Mouse (Mus musculus) left cerebral cortex, adult 8-10 months (tissue): ENCODE data around the gene Esyt1. TPM values are rescaled to one million over a fixed set of nuclear protein-coding genes. Genes with fewer than 3 reads are reported as not detected.
A peak's percentile ranks its signal among the peaks of the same experiment; 100 is the strongest.
"Not testable (repeated sequence)": the region's sequence is repeated elsewhere in the genome, so short reads cannot be mapped to it uniquely, and the experiment has no call there.

Experiments used
- DNase-seq, 2 experiments: peaks; one replicate each; pipeline ENCODE4 v3.0.0; 2022; ENCODE audit warnings: low spot score in 2 of 2
- total RNA-seq, 4 experiments: library from RNA; stranded (reverse); gene quantifications; 2 replicates each; pipeline ENCODE4 v1.2.4; 2022

The Esyt1 gene
- 10 to 100 TPM; 11.9 to 13.7 (median 12.8) TPM for total RNA-seq

DNA sequence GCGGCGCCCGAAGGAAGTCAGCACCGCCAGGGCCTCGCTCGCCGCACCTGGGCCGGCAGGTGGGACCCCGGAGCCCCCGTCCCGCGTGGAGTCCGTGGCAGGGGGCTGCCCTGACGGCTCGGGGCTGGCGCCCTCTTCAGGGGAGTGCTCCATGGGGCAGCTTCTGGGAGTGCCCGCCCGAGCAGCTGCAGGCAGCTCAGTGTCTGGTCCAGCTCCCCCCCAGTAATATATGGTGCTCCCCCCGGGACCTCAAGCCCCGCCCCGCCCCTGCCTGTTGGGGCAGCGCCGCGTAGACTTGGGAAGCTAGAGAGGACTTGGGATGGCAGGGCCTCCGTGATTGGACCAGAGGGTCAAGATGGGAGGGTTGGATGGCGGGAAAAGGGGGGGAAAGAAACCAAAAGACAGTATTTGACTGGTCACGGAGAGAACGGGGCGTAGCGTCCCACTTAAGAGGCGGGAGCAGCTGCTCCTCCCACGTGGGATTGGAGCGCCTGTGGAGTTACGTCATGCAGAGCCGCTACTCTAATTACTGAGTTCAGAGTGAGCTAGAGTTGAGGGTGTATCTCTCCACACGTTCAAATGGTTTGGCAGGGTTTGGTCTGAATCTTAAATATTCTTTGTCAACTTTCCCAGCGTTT, at the start of gene Esyt1:
Esyt1 (minus strand) TSS at position 201 of the 638 bp plus-strand sequence.
- DNase-seq: peak; percentile 60 to 93

DNA sequence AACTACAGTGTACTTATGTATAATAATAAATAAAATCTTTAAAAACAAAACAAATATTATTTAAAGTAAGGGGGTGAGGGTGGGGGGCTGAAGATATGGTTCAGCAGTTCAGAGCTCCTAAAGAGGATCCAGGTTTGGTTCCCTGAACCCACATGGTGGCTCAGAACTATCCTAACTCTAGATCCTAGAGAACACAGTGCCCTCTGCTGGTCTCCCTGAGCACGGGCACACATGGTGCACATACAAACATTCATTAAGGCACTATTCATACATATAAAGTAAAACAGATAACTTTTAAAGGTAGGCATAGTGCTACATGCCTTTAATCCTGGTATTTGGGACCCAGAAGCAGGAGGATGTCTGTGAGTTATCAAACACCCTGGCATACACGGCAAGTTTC, 49.4 kb upstream of the Esyt1 start:
- no peak for DNase-seq

DNA sequence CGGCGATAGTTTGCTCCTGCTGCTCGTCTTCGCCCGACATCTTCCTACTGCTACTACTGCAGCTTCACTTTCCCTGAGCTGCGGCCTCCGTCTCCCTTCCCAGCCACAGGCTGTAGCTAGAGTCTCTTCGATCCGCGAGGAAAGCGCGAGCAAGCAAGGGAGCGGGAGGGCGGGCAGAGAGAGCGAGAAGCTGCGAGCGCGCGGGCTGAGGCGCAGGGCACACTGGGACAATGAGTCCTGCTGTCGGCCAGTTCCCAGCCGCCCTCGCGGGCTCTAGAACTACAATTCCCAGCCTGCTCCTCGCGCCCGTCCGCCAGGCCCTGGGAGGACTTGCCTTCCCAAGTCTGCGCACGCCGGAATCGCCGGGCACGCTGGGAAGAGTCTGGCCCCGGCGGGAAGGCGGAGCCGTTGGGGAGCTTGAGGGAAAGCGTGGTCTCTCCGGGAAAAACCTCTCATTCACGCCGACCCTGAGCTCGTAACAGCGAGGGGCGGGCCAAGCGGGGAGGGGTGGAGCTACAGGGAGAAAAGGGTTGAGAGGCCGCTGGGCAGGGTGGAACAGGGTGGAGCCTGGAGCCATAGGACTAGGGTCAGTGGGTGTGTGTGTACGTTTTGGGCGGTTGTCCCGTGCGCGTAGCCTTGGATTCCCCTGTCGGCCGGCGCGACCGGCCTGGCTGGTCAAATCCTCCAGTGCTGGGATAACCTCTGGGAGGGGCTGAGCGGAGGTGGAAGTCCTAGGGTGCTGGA, 40.3 kb upstream of the Esyt1 start, which contains the start of gene Pa2g4:
Pa2g4 (minus strand) TSS at position 200 of the 744 bp plus-strand sequence.
- peak; percentile 95 to 98 for DNase-seq

GRCm38 (mm10) chr10:128565206-128565787, 39.6 kb upstream of the Esyt1 start:
- no peak for DNase-seq

DNA sequence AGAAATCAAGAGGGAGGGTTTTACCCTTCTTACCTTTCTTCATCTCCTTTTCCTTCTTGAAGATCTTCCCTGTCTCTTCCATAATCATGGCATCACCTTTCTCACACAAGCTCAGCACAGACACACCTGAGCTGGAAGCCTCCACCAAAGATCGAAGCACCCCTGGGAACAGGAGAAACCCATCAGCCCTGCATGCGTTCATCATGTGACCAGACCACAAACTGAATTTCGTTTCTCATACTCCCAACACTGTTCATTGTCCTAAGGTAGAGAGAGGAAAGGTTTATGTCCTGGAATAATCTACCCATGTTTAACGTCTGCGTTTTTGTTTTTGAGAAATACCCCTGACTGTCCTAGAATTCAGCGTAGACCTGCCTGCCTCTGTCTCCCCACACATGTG, 37.9 kb upstream of the Esyt1 start:
- no peak for DNase-seq

DNA sequence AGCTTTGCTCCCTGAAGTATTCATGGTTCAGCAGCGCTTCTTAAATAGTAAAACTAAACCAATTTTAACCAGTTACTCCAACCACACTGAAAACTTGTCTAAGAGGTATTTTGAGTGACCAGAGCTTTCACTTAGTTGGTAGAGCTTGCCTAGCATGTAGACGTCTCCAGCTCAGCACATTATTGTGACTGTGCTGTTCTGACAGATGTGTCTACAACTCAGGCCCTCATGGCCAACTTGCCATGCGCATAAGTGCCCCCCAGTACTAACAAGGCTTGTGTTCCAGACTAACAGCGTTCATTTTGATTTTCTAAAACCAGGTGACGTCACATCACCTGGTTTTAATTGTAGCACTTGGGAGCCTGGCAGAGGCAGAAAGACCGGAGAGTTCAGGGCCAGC, 31.3 kb upstream of the Esyt1 start:
- DNase-seq: no peak

DNA sequence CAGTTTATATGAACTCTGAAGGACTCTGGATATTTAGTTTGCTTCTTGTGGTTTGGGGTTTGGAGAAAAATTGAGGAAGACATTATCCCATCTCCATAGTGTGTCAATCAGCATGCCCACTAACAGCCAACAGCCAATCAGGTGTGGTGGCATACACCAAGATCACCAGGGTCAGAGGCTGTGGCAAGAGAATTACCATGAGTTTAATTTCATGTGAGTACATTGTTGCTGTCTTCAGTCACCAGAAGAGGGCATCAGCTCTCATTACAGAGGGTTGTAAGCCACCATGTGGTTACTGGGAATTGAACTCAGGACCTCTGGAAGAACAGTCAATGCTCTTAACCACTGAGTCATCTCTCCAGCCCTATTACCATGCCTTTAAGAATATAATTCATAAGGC, 30.6 kb upstream of the Esyt1 start:
- no peak for DNase-seq

GRCm38 (mm10) chr10:128555567-128555966, 29.9 kb upstream of the Esyt1 start:
- not testable (repeated sequence) for DNase-seq

GRCm38 (mm10) chr10:128550144-128550823, 24.6 kb upstream of the Esyt1 start:
- not testable (repeated sequence) for DNase-seq

- peak in 1 of 2 experiments; percentile 38 for DNase-seq
These were observed 24.0 kb upstream of the Esyt1 start for GRCm38 (mm10) chr10:128549682-128550057.

GRCm38 (mm10) chr10:128548947-128549681, 23.4 kb upstream of the Esyt1 start, which contains the start of gene Rpl41:
Rpl41 (minus strand) TSS chr10:128549305.
- DNase-seq: peak; percentile 78 to 96

DNA sequence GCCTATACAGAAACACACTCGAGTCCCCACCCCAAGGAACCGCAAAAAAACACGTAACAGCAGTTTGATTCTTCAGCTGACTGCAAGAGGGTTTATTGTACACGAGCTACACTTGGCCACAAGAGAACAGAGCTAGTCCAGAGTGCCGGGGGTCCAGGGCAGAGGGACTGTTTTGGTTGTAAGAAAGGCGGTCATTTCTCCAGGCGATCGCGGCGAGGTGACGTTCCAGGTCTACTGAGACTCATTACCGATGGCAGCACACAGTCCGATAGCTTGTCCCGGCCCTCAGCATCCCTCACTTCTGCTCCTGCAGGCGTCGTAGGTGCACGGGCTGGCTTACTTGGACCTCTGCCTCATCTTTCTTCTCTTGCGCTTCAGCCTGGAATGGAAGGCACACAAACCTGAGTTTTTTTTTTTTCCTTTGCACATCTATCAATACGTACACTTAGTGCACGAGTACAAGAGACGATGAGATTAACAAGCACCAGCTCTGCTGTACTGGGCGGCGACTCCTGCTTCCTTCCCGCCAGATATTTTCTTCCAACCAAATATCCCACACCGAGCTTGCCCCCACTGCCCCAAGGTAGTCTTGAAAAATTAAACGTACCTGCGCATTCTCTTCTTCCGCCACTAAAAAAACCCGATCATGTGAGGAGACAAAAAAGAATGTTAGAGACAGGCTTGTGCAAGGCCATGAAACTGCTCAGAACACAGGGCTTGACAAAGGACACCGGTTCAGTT, 22.6 kb upstream of the Esyt1 start:
- not testable (repeated sequence) for DNase-seq

DNA sequence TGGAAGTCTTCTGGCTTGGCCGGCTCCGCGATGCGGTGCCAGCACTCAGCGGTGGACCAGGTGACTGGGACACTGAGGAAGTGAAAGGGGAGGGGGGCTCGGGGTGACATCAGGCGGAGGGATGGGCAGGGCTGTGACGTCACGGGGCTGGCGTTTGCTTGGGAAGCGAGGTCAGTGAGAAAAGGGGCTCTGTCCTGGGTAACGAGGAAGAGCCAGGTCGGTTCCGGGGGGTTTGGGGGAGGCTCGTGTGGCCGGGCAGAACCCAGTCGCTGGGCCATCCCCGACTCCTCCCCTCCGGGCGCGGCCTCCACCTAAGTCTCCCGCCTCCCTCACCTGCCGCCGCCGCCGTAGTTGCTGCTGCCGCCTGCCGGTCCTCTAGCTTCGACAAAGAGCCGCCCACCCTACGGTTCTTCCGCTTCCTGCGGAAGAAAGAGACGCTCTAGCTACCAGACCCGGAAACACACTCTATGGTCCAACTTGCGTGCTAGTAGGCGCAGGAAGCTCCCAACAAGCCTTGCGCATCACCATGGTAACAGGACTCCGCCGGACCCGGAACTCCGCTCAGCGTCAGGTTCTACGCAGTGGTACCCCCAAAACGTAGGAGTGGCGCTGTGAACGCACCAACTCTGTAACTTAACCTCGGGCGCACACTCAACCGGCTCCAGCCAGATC, 21.8 kb upstream of the Esyt1 start, which contains the start of gene Zc3h10:
Zc3h10 (minus strand) TSS at position 414 of the 672 bp plus-strand sequence.
- DNase-seq: peak; percentile 82 to 98

DNA sequence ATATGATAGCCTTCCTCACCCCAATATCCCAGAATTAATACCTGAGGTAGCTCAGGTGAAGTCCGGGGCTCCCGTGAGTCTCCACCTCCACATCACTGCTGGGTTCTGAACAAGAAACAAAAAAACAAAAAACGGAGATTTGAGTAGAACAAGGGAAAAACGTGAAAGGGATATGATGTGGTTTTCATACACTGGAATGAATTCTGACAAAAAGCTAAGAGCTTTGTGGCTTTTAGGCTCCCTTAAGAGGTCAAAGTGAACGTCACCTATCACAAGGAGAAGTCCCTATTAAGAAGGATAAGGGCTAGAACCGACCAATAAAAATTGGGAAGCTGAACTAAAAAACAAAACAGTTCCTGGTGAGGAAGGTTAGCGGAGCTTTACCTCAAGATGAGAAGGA, 21.1 kb upstream of the Esyt1 start:
- no peak for DNase-seq

DNA sequence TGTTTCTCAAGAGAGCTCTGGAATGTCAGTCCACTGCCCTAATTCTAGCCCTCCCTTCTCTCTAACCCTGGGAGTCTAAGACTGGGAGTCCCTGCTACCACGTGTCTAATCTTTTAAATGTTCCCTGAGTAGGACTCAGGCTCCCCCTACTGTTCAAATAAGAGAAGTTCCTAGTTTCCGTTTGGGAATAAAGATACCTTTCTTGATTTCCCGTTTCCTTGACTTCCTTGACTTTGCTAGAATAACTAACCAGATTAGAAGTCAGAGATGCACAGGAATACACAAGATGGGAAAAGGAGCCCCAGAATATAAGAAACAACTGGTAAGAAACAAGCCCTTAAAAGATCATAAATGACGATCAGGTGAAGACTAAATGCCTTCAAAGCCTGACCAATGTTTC, 20.7 kb upstream of the Esyt1 start:
- no peak for DNase-seq

DNA sequence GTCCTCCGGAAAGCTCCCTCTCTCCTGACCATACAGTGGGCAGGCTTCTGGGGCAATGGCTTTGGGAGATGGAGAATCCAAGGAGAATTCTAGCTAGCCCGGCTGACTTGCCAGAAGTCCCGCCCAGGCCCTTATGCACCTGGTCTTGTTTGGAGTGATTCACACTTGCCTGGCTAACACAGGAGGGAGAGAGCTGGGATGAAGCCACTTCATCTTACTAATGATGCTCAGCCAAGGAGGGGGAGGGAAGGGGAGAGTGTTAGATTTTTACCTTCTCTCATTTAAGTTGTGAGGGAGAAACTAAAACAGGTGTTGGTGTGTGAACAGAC, 19.9 kb upstream of the Esyt1 start:
- DNase-seq: no peak

DNA sequence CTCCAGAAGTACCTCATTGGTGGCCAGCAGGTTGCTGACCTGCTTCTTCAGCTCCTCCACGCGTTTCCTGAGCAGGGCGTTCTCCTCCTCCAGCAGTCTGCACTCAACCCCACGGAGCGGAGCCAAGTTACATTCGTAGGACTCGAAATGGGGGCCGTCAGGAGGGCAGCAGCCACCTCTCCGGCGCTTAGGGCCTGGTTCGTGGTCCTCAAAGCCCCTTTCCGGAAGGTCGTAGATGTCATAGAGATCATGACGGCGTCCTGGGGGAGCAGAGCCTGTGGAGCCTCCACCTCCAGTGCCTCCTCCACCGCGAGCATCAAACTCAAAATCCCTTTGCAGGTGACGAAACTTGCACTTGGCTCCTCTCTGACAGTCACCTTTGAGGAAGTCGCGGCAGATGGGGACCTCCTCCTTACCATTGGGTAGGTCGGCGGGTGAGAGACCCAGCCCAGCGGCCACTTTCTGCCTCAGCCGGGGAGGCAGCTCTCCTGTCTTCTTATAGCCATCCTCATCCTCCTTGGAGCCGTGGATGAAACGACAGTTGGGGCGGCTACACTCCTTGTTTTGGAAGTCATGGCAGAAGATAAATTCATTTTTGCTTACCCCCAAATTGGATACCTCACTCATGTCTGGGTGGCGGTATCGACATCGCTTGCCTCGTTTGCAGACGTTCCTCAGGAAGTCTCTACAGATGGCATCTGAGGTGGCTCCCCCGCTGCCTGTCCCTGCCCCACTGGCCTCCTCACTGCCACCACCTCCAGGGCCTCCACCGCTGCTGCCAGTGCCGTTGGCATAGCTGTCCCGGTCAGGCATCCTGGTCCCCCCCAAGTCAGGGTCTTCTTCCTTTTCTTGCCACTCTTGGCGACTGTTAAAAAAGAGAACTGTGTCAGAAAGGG, 19.3 kb upstream of the Esyt1 start:
- no peak for DNase-seq

GRCm38 (mm10) chr10:128544151-128544657, 18.5 kb upstream of the Esyt1 start:
- DNase-seq: no peak

DNA sequence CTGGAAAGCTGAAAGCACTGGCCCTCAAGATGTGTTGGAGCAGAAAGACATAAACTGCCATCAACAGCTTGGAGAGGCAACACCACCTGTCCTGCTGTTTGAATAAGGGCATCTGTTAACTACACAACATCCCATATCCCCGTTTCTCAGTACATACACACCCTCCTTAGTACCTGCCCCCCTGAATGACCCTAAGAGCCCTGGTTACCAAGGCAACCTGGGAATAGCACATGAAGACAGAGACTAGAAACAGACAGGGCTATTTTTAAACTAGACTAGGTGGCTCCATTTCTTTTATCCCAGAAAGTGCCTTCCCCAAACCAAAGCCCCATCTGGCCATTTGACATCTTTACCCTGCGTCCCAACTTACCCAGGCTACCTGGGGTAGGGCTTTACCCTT, 17.4 kb upstream of the Esyt1 start:
- DNase-seq: no peak
